Mouse (Mus musculus) spleen, postnatal 14 days (tissue): ENCODE measurements around the gene Galnt10.

ENCODE experiments used
- DNase-seq, 2 experiments: peaks; one replicate each; pipeline ENCODE4 v3.0.0; 2021 to 2022; ENCODE audit warnings: low spot score in 2 of 2

Gene Galnt10

DNA sequence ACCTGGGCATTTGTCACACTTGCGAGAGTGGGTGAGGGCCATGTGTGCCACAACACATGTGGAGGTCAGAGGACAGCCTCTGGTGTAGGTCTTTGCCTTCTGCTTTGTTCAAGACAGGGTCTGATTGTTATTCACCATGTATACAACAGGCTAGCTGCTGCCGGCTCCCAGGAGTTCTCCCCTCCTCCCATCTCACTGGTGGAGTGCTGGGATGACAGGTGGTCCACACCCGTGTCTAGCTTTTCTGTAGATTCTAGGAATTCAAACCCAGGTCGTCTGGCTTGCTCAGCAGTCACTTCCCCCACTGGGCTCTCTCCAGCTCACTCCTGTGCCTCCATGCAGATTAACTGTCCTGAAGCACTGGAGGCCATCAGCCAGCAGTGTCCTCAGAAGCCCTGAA is 80.7 kb downstream of the Galnt10 start:
- DNase-seq, result no peak

DNA sequence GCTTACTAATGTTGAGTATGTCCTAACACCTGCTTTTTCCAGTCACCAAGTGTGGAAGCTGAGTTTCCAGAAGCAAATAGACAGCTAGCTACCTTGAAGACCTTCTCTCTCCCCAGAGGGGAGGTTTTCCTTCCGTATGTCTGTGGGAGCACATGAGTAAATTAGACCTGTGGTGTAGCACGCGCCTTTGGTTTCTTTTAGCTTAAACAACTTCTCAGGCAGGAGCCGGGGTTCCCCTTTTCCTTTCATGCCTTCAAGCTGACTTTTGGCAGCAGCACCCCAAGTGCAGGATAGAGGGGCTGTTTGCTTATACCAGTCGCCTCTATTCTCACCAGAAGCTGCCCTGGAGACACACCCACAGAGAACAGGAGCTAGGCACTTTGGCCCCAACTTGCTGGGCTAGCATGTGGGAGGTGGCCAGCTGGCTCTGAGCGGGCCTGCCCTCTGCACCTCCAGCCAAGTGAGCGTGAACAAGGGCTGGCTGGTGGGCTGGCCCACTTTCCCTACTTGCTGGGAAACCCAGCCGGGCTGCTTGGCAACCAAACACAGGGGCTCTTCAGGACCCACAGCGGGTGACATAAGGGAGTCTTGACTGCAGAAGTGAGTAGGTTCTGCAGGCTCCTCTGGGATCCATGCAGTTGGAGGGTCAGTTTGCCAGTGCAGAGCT is 82.2 kb downstream of the Galnt10 start:
- no peak for DNase-seq

DNA sequence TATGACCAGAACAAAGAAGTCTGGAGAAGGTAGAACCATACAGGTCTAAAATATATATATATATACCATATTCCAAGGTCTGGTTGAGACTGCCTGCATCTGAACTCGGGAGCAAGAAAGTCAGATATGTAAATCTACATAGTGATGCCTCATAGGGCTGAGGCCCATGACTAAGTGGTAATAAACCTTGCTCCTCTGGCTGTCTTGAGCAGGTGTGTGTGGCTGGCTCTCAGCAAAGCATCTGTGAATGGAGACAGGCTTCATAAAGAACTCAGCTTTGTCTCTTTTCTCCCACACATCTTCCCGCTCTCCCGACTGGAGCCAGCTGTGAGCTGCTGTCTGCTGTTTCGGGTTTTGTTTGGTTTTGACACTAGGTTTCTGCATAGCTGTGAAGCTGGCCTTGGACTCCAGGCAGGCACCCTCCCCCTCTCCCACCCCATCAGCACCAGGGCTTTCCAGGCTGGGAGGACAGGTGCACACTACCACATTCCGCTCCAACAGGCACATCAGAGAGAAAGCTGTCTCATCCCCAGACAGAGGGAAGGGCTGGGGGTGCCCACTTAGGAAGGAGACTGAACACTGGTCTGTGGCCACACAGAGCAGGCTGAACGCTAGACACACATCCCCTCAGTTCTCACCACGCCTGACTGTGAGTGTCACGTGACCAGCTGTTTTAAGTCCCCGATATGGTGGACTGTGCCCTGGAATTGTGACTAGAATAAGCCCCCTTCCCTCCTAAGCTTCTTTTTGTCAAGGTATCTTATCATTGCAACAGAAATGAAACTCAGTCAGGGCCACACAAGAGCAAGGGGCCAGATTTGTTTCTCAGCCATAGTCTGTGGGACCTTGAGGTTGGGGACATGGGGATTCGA is 87.4 kb downstream of the Galnt10 start:
- DNase-seq, result no peak

DNA sequence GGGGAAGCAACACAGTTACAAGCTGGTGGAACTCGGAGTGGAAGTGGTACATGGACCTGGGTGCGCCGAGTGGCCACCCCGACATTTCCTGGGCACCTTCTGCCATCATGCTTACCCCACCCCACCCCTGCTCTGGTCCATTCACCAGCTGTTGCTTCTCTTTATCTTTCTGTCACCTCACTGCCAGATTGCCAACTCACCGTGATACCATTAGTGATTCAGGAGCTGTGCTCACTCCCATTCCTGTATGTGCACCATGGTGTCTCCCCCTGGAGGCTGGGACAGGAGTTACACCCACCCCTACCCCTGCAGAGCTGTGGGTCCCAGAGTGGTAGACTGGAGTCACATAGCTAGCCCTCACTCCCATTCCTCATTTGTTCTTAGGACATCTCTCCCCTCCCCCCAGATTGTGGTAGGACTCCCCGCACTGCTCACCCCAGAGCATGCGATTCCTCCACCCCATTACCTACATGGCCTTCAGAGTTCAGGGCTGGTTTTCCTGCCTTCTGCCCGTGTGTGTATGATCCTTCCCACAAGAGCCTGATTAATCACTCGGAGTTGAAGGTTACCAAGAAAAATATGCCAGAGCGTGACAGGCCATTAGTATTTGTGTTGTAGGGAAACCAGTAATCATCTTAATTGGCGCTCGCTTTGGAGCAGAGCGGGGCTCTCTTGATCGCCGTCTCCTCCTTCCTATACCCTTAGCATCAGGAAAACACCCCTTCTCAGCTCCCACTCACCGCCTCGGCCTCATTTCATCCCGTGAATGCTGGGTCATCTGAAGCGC is 102.2 kb downstream of the Galnt10 start:
- peak; percentile 14 to 40 for DNase-seq

DNA sequence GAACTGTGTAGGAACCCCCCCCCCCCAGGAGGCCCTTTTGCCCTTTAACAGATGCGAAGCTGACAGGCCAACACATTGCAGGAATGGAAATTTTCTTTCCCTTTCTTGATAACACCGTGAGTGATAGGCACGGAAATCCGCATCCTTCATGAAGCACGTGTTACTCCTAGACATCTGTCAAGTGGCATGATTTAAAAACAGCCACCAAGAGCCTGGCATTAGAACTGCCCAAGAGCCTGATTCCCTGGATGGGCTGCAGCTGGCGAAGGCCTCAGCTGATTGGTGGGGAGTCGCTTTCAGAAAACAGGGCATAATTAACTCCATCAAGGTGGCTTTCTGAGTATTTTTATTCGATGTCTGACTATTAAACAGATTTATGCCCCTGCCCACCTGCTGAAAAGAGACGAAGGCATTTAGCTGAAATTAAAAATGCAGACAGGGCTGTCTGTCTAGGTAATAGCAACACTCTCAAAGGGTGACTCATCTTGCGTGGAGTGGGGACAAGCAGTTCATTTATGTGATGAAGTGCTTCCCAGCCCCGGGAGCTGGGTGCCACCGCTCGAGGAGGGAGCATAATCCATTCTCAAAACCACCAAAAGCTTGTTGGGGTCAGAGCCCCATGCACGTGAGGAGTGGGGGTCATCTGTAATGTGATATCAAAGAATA is 108.4 kb downstream of the Galnt10 start:
- no peak for DNase-seq

DNA sequence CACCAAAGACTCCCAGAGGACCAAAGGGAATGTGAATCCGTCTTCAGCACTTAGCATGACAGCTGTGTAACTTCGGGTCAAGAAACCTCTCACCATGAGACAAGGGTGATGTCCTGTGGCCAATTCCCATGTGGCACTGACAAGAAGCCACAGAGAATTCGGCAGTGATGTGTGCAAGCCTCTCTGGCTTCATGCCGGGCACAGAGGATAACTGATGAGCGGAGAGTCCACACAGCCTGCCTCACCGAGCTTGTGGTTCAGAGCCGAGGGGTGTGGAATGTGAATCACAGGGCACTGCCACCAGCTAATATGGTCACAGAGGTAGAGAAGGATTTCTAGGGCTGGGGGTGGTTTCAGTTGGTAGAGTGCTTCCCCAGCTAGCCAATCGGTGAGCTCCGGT is 113.4 kb downstream of the Galnt10 start:
- no peak for DNase-seq

DNA sequence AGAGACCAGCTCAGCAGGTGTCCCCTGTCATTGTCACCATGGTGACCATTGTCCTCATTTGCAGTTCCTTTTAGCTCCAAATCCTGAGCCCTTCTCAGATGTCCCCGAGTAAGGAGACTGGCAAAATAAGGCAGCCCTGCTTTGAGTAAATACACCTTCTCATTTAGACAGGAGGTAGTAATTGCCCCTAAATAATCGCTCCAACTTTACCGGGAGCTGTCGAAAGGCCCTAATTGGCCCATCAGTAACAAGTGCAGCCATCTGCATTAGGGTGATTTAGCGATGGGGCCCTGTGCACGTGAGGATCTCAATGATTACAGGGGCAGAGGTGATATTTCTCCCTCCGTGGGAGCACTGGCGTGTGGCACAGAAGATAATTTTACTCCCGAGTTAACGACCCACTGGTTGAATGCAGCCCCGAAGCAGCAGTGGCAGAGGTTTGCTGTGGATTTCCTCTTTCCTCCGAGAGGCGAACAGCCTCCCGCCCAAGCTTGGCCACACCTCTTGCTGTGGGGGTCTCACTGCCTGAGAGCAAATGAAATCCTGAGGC is 115.3 kb downstream of the Galnt10 start:
- DNase-seq, result no peak

DNA sequence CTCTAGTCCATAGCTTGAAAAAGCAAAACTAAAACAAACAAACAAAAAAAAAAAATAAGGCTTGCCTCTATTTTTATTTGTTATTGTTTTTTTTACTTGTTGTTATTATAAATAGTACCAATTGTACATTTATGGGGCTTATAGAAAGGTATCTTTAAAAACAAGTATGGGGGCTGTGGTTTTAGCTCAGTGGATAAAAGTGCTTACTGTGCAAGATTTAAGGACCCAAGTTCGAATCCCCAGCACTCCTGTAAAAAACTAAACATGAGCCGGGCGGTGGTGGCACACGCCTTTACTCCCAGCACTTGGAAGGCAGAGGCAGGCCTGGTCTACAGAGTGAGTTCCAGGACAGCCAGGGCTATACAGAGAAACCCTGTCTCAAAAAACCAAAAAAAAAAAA is 116.1 kb downstream of the Galnt10 start:
- DNase-seq, result no peak

DNA sequence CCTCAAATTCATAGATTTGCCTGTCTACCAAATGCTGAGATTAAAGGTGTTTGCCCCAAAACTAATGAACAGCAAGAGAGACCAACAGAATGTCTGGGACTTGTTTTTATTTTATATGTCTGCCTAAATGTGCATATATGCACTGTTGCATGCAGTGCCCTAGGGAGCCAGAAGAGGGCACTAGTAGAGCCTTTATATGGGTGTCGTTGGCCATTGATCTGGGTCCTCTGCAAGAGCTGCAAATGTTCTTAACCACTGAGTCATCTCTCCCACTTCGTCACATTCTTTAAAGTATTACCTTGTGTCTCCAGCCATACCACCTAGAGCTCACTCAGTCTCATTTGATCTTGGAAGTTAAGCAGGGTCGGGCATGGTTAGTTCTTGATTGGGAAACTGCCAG is 118.9 kb downstream of the Galnt10 start:
- DNase-seq, result no peak

DNA sequence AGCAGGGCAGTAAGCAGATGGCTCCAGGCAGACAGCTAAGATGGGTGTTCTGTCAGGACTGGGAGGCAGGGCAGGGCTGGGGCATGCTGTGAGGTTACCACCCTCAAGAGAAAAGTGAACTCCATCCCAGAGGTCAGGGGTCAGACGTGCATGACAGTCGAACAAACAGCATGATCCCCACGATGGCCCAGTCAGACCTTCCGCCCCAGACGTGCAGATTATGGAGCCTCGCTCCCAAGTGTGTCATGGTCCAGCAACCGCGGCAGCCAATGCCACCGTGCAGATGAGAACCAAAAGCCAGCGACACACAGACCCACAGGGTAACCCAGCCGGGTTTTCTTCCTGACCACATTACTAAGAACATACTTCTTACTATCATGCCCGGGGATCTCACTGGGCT is 121.4 kb downstream of the Galnt10 start:
- no peak for DNase-seq

DNA sequence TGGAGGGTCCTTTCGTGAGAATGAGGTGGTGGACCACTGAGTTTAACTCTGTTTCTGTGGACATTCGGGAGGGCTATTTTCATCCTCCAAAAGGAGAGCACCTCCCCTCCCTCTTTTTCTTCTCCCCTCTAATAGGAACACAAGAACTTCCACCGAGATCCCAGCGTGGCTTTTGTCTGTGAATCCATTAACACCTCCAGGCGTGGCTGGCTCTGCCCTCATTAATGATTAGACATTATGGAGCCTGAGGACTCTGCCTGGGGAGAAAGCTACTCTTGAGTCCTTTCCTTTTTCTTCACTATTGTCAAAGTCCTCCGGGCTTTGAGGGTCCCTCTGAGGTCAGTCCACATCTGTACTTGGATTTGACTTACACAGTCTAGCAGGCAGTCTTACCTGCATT is 121.9 kb downstream of the Galnt10 start:
- DNase-seq, result no peak

DNA sequence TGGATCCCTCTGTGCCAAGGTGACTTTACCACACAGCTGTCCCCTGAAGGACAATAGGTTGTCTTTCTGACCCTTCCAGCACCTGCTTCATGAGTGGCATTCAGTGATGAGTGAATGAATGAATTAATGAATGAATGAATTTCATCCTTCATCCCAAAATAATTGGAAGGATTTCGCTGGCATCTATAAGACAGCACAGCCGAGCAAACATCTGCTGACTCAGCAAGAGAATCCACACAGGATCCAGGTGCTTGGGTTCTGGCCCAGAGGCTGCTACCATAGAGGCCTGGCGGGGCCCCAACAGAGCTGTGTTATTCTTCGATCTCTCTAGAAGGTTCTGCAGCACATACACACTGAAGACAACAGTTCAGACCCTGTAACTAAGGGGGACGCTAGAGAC is 125.5 kb downstream of the Galnt10 start:
- no peak for DNase-seq

DNA sequence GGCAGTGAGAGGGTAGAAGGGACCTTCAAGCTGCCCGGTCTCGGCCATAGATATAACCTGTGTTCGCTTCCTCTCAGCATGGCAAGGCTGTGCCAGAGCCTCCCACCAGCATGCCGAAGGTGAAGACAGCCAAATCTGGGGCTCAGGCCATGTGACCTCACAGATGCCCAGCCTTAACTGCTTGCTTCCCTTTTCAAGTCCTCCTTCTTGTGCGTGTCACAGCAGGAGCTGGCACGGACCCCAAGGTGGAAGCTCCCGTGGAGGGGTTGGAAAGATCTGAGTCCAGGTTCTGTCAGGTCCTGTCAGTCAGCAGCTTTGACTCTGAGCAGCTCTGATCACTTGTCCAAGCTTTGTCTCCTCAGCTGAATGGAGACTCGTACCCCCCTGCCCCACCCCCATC is 126.4 kb downstream of the Galnt10 start:
- no peak for DNase-seq

DNA sequence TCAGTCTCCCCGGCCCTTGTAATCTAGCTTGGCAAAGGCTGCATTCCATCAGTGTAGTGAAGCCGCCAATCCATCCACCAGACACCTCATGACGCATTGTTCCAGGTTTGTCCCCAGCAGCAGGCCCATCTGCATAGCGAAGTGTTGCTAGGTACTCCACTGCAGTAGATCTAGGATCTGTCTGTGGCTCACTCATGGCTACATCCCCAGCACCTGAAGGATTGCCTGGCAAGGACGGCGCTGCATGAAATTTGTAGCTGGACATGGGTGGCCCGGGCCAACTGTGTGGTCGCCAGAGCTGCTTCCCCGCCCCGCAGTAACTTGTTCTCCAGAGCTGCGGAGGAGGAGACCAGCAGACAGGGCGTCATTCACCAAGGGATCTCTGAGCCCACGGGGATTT is 128.2 kb downstream of the Galnt10 start:
- no peak for DNase-seq

DNA sequence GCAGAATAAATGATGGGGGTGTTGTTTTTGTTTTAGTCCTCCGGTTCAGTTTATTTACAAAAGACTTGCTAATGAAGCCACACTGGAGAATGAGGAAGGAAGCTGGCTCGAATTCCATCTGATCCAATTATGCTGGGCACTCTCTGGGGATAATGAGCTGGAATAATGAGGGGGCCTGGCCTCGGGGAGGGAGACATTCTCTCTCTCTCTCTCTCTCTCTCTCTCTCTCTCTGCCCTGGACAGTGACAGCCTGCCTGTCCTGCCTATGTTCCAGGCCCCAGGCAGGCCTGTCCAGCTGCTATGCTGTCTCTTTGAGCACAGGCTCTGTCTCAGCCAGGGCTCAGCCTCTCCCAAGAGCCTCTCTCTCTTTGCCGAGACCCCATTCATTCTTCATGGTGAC is 128.7 kb downstream of the Galnt10 start:
- no peak for DNase-seq

DNA sequence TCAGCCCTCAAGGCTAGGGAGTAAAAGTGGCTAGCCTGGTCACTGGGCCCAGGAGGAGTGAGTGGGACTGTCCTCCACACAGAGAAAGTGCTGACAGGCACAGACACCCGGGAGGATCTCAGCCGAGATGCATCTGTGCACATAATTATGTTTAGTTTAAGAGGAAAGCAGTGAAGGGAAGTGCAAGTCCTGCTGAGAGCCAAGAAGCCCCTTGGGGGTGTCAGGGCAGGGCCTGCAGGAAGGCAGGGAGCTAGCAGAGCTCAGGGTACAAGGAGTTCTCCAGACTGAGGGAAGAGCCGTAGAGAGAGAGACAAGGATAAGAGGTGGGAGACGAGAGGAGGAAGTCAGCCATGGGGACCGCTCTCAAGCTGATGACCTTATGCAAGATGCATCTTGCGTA is 130.6 kb downstream of the Galnt10 start:
- DNase-seq, result no peak

DNA sequence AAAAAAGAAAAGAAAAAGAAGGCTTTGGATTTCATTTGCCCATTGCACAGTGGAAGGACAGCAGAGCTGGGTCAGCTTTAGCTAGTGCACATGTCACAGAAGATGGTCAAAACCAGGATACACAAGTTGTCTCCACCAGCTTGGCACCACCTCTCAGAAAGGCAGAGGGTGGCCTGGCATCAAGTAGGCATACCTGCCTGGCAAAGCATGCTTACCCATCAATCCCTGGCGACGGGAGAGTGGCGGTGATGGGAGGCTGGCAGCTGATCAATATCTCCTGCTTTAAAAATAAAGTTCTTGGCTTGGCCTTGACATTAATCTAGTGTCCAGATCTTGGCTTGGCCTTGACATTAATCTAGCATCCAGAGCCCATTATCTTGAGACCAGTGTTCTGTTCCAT is 131.3 kb downstream of the Galnt10 start:
- DNase-seq, result no peak

DNA sequence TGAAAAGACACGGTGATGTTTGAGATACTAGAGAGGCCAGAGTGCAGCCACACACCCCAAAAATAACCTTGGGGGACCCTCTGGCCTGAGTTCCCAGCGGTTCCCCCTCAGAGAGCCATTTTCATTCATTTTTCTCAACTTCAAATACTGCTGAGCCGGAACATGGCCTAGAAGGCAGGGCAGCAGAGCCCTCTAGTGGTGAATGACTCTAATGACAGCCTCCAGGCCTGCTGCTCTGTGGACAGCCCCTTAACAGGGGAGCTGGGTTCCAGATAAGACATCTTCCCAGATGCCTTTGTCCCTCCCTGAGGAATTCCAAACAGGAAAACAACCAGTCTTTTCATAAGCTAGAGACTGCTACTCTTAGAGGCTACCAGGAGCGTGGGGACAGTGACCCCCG is 133.1 kb downstream of the Galnt10 start:
- DNase-seq, result peak in 1 of 2 experiments; percentile 29

DNA sequence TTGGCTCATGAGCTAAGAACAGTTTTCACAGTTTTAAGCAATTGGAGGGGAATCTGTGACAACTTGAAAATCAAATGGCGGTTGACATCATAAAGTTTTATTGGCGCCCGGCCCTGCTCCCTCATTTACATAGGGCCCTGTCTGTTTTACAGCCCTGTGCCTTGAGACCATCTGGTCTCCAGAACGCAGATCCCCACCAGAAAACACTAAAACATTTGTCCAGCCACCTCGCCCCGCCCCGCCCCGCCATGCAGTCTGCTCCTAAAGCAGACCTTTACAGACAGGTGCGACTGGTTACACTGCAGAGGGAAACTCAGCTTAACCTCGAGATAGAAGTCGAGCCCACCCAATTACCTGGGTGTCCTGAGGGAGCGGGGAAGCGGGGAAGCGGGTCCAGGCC is 134.6 kb downstream of the Galnt10 start:
- no peak for DNase-seq

DNA sequence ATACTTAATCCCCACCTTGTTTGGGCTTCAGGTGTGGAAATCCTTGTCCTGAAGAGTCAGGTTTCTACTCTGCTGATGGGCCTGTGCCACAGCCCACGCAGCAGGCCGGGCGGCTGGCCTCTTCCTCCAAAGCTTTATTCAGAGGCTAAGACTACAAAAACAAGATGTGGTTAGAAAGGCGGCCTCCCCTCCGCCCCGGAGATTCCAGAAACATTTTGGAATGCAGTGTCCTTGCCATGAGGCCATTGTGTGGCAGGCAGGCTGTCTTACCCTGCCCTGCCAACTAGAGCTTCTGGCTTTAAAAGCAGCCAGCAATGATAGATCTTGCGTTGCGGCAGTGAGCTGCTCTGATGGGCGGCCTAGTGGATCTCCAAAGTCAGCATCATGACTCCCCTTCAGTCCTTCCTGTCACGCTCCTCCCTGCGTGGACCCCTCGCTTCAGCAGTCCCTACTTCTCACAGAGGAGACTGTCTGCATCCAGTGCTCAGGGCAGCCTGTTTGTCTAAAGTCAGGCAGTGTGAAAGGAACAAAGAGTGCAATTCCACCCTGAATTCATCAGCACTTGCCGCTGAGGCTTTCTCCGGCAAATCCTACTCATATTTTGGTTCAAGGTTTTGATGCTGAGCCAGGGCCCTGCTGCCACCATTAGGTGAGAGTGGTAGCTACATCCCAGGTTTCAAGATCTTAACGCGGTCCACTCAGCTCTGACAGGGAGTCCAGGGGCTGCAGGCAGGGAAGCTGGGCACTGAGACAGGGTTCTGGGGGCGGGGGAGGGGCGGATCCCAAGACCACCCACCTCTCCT is 141.6 kb downstream of the Galnt10 start:
- DNase-seq, result no peak

DNA sequence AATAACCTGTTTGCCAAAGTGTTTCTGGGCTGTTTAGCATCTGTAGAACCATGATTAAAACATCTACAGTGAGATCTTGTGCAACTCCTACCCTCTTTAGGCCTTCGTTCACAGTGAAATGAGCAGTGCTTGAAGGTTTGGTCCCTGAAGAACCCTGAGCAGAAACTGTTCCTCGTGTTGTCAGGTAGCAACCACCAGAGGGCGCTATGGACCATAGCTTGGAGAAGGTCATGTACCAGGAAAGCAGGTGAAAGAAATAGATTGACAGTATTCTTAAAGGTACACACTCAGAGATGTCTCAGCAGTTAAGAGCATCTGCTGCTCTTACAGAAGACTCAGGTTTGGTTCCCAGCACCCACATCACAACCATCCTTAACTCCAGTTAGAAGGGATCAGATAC is 142.7 kb downstream of the Galnt10 start:
- DNase-seq, result peak; percentile 29 to 61
